23 mouse cellular contexts compared by ENCODE assay signal in the genomic region with DNA sequence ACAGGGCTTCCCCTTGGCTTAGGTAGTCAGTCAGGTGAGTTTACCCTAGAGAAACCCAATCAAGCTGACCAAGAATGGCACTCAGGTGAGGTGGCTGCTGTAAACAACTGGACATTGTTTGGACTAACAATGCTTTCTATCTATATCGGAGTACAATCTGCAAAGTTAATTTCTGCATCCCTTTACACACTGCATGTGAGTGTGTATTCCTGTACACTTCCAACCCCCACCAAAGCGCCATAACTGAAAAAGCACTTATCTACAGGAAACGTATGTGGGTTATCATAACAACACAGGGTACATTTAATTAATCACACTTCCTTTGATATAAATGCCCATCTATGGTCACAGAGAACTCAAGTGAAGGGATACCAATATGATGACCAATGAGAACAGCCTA.
DNase-seq lines count a peak whose midpoint lies in the region; ATAC-seq and TF ChIP-seq lines count a peak whose summit lies in the region.
"Had no signal": no experiment of that assay in that cellular context is flagged by ENCODE, and none has a peak within 500 bp of the region (broad histone marks: within the 10 kb centered on the region; RNA-seq: fewer than 3 reads in every experiment).

No protein-coding gene starts in this region.

- no peak overlapping the region for H3K4me3 ChIP-seq in heart, embryonic 15.5 days
- H3K4me3 ChIP-seq in lung, embryonic 14.5 days (ENCODE audit: low read depth, low read length) = no peak overlapping the region
- no peak overlapping the region for H3K4me3 ChIP-seq in lung, adult 2 months (replicated peaks; ENCODE audit: extremely low read depth, low read depth, low read length)
- H3K4me3 ChIP-seq: embryonic facial prominence, embryonic 12.5 days; erythroblast, embryonic 14.5 days; hindbrain, embryonic 15.5 days; intestine, embryonic 15.5 days; kidney, embryonic 15.5 days; myocyte had no signal

- H3K27ac ChIP-seq in heart, embryonic 15.5 days = 0 out of 2 replicates have a peak overlapping the region, but pooled peaks have one; percentile 16
- H3K27ac ChIP-seq in lung, embryonic 14.5 days (ENCODE audit: low read depth) = peak overlapping the region; percentile 42; the same call in 1 of the 2 replicates
- H3K27ac ChIP-seq: embryonic facial prominence, embryonic 12.5 days; hindbrain, embryonic 15.5 days; intestine, embryonic 15.5 days; kidney, embryonic 15.5 days had no signal

- H3K36me3 ChIP-seq in heart, embryonic 15.5 days = peaks cover 10% of the 10 kb centered on the region
- H3K36me3 ChIP-seq in lung, embryonic 14.5 days (ENCODE audit: insufficient read depth) = peaks cover 24% of the 10 kb centered on the region; the same call in 1 of the 2 replicates
- H3K36me3 ChIP-seq: embryonic facial prominence, embryonic 12.5 days; hindbrain, embryonic 15.5 days; intestine, embryonic 15.5 days; kidney, embryonic 15.5 days had no signal

- no peaks in the 10 kb centered on the region for H3K9me3 ChIP-seq in heart, embryonic 15.5 days (replicated peaks)
- no peaks in the 10 kb centered on the region for H3K9me3 ChIP-seq in lung, embryonic 14.5 days (ENCODE audit: low read depth, low read length)
- H3K9me3 ChIP-seq: embryonic facial prominence, embryonic 12.5 days; hindbrain, embryonic 15.5 days; intestine, embryonic 15.5 days; kidney, embryonic 15.5 days had no signal

- TF ChIP-seq CTCF in lung, embryonic 14.5 days (IDR thresholded peaks at IDR 0.05; ENCODE audit: low read depth) = no peak
- no peak for TF ChIP-seq CTCF in lung, adult 2 months (IDR thresholded peaks at IDR 0.05; ENCODE audit: insufficient read depth, low read length)

- peak; percentile 31; the same call in 1 of the 2 replicates for ATAC-seq in heart, embryonic 15.5 days (replicated peaks; ENCODE audit: insufficient number of reproducible peaks, insufficient read depth, low FRiP score, low read depth)
- peak; percentile 48; the same call in 1 of the 2 replicates for ATAC-seq in lung, embryonic 14.5 days (ENCODE audit: insufficient read depth)
- ATAC-seq in common myeloid progenitor, adult 5-6 weeks (replicated peaks; ENCODE audit: low read depth, poor library complexity, severe bottlenecking) = peak; percentile 87
- ATAC-seq: intestine, embryonic 15.5 days had no signal

- no peak overlapping the region for H3K9ac ChIP-seq in heart, embryonic 15.5 days
- no peak overlapping the region for H3K9ac ChIP-seq in lung, embryonic 14.5 days
- H3K9ac ChIP-seq: embryonic facial prominence, embryonic 12.5 days; hindbrain, embryonic 15.5 days; intestine, embryonic 15.5 days; kidney, embryonic 15.5 days had no signal

- 62% methylated on average over 3 of the region's 3 CpGs for WGBS in heart, embryonic 15.5 days
- WGBS in lung, embryonic 14.5 days = 67% methylated on average over 3 of the region's 3 CpGs
- WGBS in lung, adult 2 months = 45% methylated on average over 3 of the region's 3 CpGs

- no peaks in the 10 kb centered on the region for H3K27me3 ChIP-seq in heart, embryonic 15.5 days
- H3K27me3 ChIP-seq in lung, embryonic 14.5 days (ENCODE audit: insufficient read depth, low read length) = no peaks in the 10 kb centered on the region
- H3K27me3 ChIP-seq: embryonic facial prominence, embryonic 12.5 days; hindbrain, embryonic 15.5 days; intestine, embryonic 15.5 days; kidney, embryonic 15.5 days had no signal

- intact Hi-C loops in heart, postnatal 25 days (cut with DNase I) = loop anchor here (5.0 kb wide), 2 partner anchors 37 to 78 kb away; no protein-coding TSS in a partner anchor

- no peak for TF ChIP-seq POLR2A in lung, adult 2 months (IDR thresholded peaks at IDR 0.05; ENCODE audit: borderline replicate concordance, extremely low read depth, low read depth, low read length)

- peaks cover 39% of the 10 kb centered on the region for H3K4me1 ChIP-seq in heart, embryonic 15.5 days (replicated peaks)
- H3K4me1 ChIP-seq in lung, embryonic 14.5 days (ENCODE audit: insufficient read depth) = peaks cover 16% of the 10 kb centered on the region
- peaks cover 31% of the 10 kb centered on the region for H3K4me1 ChIP-seq in lung, adult 2 months (ENCODE audit: control insufficient read depth, insufficient read depth, low read length)

- DNase-seq in heart, postnatal 25 days (ENCODE audit: low spot score) = no peak
- DNase-seq in lung, embryonic 14.5 days = peak; percentile 64
- DNase-seq in lung, adult 2 months = no peak
- DNase-seq in lung, postnatal 36 days = peak; percentile 71
- DNase-seq in layer of hippocampus, postnatal 14 days (ENCODE audit: low spot score in 2 of 2) = no peak
- no peak for DNase-seq in urinary bladder, postnatal 25 days (ENCODE audit: low spot score)
- DNase-seq: adrenal gland, adult 2 months; cerebellum, adult 8-10 months; gastrocnemius, postnatal 25 days; left cerebral cortex, postnatal 4 days; midbrain, embryonic 14.5 days; right cerebral cortex, postnatal 25 days; thymus, adult 18-20 months; thymus, postnatal 4 days had no signal

- H3K4me2 ChIP-seq in heart, embryonic 15.5 days = no peak overlapping the region
- H3K4me2 ChIP-seq in lung, embryonic 14.5 days = no peak overlapping the region
- H3K4me2 ChIP-seq: embryonic facial prominence, embryonic 12.5 days; hindbrain, embryonic 15.5 days; intestine, embryonic 15.5 days; kidney, embryonic 15.5 days; liver, embryonic 11.5 days had no signal

Comparison
In these comparisons a context has a peak if more than half of its experiments do, and no peak if none do; other contexts are left out.
1. DNase-seq: peak in lung, embryonic 14.5 days (single experiment) and lung, postnatal 36 days (single experiment); none in heart, postnatal 25 days (single experiment), lung, adult 2 months (single experiment), layer of hippocampus, postnatal 14 days (0 of 2) and urinary bladder, postnatal 25 days (single experiment).
2. ATAC-seq: peak in every context shown above with its lines; median percentile 87 in common myeloid progenitor, adult 5-6 weeks; 48 in lung, embryonic 14.5 days; 31 in heart, embryonic 15.5 days.